Mouse (Mus musculus) cerebellum, adult 9-10 months (tissue): Measurements from ENCODE around the gene Snrpg.

Source experiments
- DNase-seq: peaks from one replicate; pipeline ENCODE4 v3.0.0; 2022

Gene Snrpg

DNA sequence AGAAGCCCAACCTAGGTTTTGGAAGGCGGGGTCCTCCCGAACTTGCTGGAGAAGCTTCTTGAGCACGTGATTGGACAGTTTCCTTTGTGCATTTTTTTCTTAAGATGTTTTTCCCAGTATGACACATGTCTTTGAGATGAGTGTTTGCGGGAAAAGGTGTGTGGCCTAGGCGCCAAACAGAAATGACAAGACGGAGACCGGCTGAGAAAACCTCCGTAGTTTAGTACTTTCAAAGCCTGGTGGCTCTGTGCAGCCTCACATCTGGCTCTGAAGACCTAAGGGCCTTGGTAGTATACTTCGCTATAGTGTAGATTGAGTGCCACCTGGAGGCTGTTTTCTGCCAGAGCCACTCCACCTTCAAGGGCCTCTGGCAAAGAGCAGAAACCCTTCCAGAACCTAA lies 29.9 kb downstream of the Snrpg start:
- DNase-seq: peak; percentile 63

DNA sequence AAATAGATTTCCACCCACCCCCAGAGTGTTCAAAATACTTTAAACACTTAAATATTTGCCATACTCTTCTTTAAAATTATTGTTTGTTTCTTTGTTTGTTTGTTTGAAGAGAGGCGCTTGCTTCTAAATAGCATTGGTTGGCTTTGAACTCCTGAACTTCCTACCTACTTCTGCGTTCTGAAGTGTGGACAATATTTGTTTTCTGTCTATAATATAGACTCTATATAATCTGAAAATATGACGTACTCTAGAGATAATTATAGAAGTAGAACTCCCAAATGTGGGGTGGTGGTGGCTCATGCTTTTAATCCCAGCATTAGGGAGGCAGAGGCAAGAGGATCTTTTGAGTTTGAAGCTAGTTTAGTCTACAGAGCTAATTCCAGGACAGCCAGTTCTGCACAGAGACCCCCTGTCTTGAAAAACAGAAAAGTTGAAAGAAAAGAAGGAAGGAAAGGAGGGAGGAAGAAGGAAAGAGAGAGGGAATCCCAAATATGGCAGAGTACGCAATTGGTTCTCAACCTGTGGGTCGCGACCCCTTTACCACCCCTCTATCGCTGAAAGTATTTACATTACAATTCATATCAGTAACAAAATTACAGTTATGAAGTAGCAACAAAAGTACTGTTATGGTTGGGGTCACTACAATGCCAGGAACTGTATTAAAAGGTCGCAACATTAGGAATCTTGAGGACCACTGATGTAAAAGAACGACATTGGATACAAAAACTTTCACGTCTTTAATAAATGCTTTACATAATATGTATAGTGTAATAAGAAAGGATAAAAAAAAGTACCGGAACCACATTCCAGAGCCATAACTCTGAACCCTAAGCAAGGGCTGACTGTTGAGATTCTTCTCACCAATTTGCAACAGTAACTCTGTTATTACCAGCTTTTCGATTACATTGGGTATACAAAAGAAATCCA lies 31.8 kb downstream of the Snrpg start:
- no peak for DNase-seq

DNA sequence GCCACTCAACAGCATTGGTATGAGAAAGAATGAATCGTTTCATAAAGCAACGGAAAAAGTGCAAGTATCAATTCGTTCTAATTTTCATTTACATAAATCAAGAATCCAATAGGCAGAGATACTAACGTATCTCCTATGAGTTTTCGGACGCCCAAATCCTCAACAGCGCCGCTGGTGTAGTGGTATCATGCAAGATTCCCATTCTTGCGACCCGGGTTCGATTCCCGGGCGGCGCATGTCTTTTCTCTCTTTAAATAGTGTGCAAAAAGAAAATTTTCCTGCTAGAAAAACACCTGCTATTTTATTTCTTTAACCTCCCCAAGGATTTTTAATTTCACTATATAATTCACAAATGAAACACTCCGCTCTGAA lies 32.6 kb downstream of the Snrpg start:
- DNase-seq: peak; percentile 97

DNA sequence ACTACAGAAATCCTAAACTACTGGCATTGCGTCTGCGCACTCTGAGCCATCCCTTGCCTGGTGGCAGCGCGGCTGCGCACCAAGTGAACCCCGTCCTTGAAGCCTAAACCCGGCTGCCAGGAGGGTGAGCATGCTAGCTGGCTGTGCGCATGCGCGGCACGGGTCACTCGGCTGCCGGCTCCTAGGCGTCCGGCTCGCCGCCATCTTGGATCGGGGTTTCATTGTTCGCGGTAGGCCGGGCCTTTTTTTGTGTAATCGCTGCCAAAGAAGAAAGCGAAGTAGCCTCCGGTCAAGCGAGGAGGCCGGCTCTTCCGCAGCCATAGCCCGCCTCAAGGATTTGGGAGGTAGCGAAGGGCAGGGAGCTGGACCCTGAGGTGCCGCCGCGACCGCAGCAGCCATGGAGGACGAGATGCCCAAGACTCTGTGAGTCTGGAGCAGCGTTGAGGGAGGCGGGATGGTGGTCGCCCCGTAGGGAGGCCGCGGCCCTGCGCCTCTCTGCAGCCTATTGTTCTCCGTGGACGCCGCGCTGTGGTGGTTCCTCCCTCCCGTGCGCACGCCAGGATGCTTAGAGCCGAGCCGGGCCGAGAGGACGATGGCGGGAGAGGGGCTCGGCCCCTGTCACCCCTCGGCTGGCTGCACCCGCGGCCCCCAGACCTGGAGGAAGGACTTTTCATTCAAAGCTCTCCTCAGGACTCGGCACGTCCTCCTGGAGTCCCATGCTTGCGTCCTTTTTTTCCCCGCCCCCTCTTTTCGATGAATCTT lies 33.2 kb downstream of the Snrpg start, which contains the start of gene Tia1:
Gene Tia1, plus strand, starts transcription at position 120 of the 762 bp plus-strand sequence.
- DNase-seq: peak; percentile 98

DNA sequence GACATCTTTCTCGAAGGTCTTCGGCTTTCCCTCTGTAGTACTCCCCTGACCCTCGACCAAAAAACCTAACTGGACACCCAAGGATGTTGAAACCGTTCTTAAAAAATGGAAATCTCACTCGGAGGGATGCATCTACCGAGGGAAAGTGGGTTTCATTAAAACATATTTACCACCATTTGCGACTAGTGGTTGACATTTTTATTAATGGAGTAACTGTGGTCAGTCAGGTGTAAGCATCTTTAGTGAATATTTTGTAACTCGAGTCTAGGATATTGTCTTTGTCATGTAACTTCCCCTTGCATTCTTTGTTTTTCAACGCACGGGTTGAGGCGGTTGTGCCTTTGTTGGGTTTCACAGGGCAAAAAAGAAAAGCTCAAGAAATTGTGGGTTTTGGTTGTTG lies 33.9 kb downstream of the Snrpg start:
- DNase-seq: peak; percentile 44

DNA sequence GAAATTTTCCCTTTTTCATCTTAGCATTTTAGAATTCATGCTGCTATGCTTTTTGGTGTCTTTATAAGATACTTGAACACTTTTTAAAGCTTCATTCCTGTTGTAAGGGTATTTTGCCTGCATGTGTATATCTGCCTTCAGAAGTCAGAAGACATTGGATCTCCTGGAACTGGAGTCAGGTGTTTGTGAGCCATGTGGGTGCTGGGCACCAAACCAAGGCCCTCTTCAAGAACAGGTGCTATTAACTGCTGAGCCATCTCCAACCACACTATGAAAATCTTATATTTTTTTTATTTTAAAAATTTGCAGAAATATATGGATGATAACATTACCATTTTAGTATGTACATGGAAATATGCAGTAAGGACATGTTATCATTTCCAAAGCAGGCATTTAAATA lies 35.2 kb downstream of the Snrpg start:
- peak; percentile 43 for DNase-seq

DNA sequence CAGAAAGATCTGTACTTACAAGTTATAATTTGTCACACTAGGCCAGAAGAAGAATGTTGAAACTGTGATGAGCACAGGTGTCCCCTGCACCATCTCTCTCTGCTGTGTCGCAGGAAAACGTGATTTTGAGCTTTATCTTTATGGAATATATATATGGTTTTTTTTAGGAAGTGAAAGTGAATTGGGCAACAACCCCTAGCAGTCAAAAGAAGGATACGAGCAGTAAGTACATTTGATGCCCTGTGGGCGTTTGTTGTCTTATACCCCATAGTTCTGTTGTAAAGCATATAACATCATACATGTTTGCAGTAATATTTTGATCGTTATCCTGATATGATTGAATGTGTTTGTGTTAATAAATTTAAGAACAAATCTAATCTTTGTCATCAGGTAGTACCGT lies 47.6 kb downstream of the Snrpg start:
- no peak for DNase-seq

DNA sequence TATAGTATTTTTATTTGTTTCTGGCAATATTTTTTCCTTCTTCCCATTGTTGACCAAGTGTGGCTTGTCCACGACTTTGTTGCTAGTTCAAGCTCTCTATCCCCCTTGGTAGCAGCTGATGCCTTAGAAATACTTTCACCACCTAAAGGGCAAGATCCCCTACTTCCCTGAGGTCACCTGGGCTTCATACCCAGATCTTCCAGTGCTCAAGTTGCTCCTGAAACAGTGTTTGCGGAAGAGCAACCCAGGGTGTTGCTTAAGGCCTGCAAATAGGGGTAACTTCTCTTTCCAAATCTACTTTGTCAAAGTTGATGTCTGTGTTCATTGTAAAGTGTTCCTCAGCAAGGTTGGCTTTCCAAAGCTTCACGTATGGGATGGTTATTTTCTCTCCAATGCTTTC lies 48.1 kb downstream of the Snrpg start:
- no peak for DNase-seq

DNA sequence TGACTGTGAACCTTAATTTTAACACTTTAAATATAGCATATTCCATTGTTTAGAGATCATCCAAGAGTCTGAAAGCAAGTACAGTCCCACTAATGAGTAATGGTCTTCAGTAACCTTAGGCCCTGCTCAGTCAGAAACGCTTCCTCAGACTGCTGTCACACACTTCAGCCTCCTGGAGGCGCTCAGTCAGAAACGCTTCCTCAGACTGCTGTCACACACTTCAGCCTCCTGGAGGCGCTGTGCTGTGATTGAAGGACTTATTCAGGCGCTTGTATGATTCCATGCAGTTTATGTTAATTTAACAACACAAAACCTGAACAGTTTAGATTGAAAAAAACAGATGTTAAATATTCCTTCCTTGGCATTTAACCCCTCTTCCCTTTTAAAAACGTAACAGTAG lies 49.4 kb downstream of the Snrpg start:
- no peak for DNase-seq

DNA sequence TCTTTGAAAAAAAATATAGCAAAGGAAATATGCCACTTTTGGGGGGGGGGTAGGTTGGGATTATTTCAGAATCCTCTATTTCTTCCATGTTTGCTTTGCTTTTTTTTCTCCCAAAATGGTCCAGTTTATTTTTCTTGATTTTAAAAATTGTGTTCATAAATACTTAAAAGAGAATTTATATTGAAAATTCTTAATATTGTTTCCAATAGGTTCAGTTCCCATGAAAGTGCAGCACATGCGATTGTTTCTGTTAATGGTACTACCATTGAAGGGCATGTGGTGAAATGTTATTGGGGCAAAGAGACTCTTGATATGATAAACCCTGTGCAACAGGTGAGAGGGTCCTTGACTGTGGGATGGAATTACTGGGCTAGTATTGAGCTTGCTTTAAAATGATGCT lies 55.3 kb downstream of the Snrpg start, which contains the start of gene Gm44790:
Gene Gm44790, plus strand, starts transcription at position 301 of the 400 bp plus-strand sequence.
- DNase-seq: no peak
